Mouse (Mus musculus): Measurements from ENCODE around the gene Mta1. TPM values are rescaled to one million over a fixed set of nuclear protein-coding genes. Genes with fewer than 3 reads are reported as not detected.

Gene Mta1
- total RNA-seq, 2 experiments from 2014 or later = 21.6 to 27.2 TPM

DNA sequence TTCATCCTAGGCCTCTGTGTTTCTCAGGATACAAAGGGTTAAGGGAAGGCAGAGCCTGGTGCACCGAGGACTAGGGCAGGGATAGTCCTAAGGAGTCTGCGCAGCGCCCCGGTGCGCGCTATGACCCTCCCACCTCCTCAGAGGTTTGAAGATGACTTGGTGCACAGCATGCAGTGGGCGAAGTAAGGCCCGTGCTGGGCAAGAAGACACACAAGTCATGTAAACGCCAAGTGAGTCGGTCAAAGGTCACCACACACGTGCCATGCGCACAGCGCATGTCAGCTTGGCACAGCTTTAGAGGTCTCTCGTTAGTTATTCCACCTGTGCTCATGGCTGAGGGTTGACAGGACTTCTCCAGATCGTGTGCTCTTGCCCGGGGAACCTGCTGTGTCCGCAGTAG, 8.0 kb upstream of the Mta1 start:
- no peak for ATAC-seq (replicated peaks; ENCODE audit: low FRiP score, poor library complexity, severe bottlenecking)

- ATAC-seq (replicated peaks; ENCODE audit: low FRiP score, poor library complexity, severe bottlenecking) = no peak
Observed at GRCm38 (mm10) chr12:113097040-113097439, 1.0 kb upstream of the Mta1 start.

- 0 out of 2 replicates have a peak, but pooled peaks have one; percentile 16 for ATAC-seq (replicated peaks; ENCODE audit: low FRiP score, poor library complexity, severe bottlenecking)
Observed at GRCm38 (mm10) chr12:113098530-113099151, 563 bp downstream of the Mta1 start.

DNA sequence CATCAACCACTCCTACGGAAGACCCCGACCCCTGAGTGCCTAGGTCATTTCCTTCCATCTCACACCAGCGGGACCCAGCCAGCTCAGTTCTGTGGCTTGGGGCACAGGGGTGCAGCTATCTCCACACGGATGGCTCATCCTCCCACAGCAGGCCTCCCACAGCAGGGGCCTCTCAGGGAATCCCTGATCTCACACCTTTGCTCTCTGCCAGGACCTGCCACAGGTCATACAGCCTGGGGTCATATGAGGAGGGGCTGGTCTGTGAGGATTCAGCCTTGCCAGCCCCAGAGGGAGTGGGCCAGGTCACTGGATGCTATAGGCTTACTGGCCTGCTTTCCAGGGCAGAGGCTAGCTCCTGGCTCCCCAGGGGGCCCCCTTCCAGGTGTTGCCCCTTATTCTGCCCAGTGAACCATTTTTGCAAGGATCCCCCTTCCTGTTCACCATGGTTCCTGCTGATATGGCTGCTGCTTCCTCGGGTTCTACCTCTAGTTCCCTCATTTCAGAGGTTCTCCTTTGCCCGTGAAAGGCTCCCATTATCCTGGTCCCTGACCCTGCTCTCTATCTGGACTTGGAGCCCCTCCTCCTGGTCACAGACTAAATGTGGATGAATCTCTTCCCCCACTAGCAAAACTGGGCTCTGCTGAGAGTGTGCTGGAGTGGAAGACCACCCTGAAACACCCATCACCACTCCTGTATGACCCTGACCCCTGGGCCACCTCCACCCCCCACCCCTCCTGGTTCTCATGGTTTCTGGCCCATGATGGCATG, 1.6 kb downstream of the Mta1 start:
- no peak for ATAC-seq (replicated peaks; ENCODE audit: low FRiP score, poor library complexity, severe bottlenecking)

GRCm38 (mm10) chr12:113100448-113101076, 2.5 kb downstream of the Mta1 start:
- ATAC-seq (replicated peaks; ENCODE audit: low FRiP score, poor library complexity, severe bottlenecking) = no peak

DNA sequence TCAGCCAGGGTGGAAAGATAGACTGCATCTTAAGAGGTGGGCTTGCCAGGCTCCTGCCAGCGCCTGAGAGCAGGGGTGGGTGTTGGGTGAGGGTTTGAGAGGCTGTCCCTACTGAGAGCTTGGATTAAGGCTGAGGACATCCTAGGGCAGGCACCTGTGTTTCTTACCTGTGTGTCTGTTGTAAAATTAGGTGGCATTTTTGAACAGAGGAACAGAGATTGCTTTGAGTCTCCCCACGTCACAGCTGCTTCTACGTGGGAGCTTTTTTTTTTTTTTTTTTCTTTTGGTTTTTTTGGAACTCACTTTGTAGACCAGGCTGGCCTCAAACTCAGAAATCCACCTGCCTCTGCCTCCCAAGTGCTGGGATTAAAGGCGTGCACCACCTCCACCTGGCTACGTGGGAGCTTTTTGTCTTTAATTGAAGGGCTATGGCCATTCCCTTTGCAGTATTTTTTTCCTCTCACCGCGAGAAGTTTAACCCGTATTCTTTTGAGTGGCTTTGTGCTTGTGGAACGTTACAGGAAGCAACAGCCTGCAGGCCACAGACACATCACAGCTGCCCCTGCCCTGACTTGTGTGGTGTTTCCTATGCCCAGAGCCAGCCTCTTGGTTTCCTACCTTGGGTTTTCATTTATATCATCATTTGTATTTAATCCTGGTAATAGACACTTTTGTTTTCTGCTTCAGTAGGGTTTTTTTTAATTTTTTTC, 3.3 kb downstream of the Mta1 start:
- no peak for ATAC-seq (replicated peaks; ENCODE audit: low FRiP score, poor library complexity, severe bottlenecking)

DNA sequence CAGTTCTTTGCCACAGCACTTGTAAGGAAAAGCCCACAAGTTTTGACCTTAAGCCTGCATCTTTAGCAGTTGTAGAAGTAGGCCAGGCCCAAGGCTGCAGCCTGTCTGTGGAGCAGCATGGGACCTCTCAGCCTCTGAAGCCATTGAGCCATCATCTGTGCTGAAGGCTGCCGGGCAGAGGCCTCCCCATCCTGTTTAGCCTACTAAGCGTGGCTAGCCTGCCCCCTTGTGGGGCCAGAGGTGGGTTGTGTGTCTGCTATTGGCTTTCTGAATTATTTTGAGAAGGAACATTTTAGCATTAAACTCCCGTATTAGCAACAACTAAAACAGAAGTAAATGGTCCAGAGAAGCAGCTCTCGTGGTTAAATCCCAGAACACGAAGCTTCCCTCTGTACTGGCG, 4.4 kb downstream of the Mta1 start:
- 0 out of 2 replicates have a peak, but pooled peaks have one; percentile 44 for ATAC-seq (replicated peaks; ENCODE audit: low FRiP score, poor library complexity, severe bottlenecking)

GRCm38 (mm10) chr12:113103846-113104451, 5.9 kb downstream of the Mta1 start:
- ATAC-seq (replicated peaks; ENCODE audit: low FRiP score, poor library complexity, severe bottlenecking) = 0 out of 2 replicates have a peak, but pooled peaks have one; percentile 30

- no peak for ATAC-seq (replicated peaks; ENCODE audit: low FRiP score, poor library complexity, severe bottlenecking)
Observed at GRCm38 (mm10) chr12:113106386-113106785, 8.3 kb downstream of the Mta1 start.

DNA sequence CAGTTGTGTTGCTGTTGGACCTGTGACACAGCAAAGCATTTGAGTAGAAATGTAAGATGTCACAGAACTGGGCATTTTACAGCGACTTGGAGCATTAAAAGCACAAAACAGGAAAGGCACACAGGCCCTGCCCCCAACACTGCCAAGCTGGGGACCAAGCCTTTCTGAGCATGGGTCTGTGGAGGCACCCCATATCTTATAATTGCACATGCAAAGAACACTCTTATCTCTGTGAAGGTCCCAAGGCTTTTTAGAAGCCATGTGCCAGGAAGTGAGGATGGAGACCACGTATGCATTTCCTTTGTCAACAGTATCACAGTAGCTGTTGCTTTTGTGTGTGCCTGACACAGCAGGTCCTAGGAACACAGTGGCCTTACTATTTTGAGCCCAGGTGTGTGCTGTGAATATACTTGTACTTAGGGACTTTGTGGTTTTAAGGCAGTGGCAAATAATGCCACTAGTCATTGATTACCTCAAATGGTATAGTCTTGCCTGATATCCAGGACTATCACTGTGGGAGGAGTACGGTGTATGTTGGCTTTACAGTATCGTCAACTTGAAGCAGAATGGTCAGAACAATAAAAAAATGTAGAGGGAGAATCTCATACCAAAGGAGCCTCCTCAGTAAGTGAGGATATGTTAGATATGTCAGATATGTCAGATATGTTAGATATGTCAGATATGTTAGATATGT, 9.5 kb downstream of the Mta1 start:
- peak; percentile 88 for ATAC-seq (replicated peaks; ENCODE audit: low FRiP score, poor library complexity, severe bottlenecking)

- ATAC-seq (replicated peaks; ENCODE audit: low FRiP score, poor library complexity, severe bottlenecking) = no peak
Observed at GRCm38 (mm10) chr12:113108528-113109283, 10.6 kb downstream of the Mta1 start.

DNA sequence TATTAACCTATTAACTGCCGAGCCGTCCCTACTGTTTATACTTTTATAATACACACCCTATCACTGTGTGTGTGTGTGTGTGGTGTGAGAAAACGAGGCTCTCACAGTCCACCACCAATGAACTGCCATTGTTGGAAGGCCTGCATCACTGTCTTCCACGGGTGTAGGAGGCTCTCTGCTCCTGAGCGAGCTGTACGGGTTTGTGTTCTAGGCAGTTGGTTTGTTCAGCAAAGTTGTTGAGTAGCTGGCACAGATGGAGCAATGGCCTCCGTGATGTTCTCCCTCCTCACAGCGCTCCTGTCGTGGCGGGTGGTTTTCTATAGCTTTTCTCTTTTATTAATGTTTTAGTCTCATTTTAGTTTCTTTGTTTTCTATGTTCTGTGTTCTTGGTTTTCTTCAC, 11.7 kb downstream of the Mta1 start:
- no peak for ATAC-seq (replicated peaks; ENCODE audit: low FRiP score, poor library complexity, severe bottlenecking)

DNA sequence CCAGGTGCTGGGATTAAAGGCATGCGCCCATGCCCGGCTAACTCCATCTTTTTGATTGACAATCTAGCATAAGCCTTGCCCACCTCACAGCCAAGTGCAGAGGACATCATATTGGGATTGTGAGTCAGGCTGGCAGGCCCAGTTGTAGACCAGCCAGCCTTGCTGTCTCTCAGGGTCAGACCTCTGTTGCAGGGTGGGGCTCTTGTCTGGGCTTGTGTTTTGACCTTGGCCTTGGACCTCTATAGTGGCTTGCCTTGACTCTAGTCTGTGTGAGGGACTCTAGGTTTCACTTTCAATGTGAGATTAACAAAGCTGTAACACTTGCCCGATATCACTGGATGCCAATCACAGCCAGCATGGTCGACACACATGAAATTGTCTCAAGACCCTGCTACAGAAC, 16.1 kb downstream of the Mta1 start:
- no peak for ATAC-seq (replicated peaks; ENCODE audit: low FRiP score, poor library complexity, severe bottlenecking)

DNA sequence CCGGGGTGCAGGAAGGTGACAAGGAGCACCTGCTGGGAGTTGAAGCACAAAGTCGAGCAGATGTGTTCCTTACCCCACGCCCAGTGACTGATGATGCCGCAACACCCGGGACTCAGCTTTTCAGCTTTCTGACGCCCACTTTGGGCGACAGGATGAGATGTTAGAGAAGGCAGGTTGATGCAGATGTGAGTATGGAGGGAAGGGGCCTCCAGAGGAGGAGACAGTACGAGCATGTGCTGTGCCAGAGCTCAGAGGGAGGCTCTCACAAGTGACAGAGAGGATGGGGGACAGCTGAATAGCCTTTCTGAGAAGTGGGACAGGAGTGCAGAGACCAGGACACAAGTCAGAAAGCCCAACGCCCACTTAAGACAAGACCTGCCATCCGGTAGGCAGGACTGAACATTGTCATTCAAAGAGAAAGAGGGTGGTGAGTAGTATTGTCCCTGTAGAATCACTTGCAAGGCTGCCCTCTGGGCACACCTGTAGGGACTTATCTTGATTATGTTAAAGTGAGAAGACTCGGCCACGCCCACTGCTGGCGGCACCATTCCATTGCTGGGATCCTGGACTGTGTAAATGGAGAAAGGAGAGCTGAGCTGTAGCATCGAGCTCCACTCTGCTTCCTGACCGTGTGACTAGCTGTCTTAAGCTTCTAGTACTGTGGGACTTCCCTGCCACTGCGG, 16.9 kb downstream of the Mta1 start:
- ATAC-seq (replicated peaks; ENCODE audit: low FRiP score, poor library complexity, severe bottlenecking) = no peak

- peak; percentile 81 for ATAC-seq (replicated peaks; ENCODE audit: low FRiP score, poor library complexity, severe bottlenecking)
Observed at GRCm38 (mm10) chr12:113119516-113120410, 21.7 kb downstream of the Mta1 start.

DNA sequence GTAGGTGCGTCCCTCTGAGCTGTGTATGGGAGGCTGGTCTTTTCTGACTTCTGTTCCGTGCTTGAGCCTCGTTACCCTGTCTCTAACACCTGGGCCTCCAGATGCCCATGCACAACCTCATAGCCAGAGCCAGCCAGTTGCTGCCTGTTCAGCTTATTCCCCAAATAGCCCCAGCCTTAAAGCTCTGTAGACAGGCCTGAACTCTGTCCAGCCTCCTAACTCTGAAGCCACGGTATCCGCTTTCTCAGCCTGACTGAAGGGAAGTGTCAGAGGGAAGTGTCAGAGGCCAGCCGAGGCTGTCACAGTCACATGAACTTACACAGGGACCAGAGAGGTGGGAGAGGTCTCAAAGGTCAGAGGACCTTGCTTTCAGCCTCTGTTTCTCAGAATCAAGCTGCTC, 26.6 kb downstream of the Mta1 start:
- no peak for ATAC-seq (replicated peaks; ENCODE audit: low FRiP score, poor library complexity, severe bottlenecking)

- ATAC-seq (replicated peaks; ENCODE audit: low FRiP score, poor library complexity, severe bottlenecking) = no peak
Observed at GRCm38 (mm10) chr12:113130732-113131131, 32.7 kb downstream of the Mta1 start.
